Mouse (Mus musculus): ENCODE measurements at regions not wholly inside any gene's neighbourhood (a gene's known extent, or its start where the extent isn't known, plus 50 kb on each side); places are given as distances from the start of the nearest gene placed in this dataset.
"Not testable (repeated sequence)": the region's sequence is repeated elsewhere in the genome, so short reads cannot be mapped to it uniquely, and the experiment has no call there.

GRCm38 (mm10) chr16:84625110-84625722 is 110.3 kb downstream of the A730009L09Rik start:
- DNase-seq (ENCODE audit: extremely low spot score in 1 of 2, low spot score in 1 of 2), result no peak

GRCm38 (mm10) chr16:84627052-84627451 is 108.5 kb downstream of the Mrpl39 start:
- DNase-seq (ENCODE audit: extremely low spot score in 1 of 2, low spot score in 1 of 2), result no peak

GRCm38 (mm10) chr16:84629868-84630267 is 105.7 kb downstream of the Mrpl39 start:
- DNase-seq (ENCODE audit: extremely low spot score in 1 of 2, low spot score in 1 of 2), result no peak

- not testable (repeated sequence) for DNase-seq (ENCODE audit: extremely low spot score in 1 of 2, low spot score in 1 of 2)
These were observed 91.1 kb downstream of the Mrpl39 start for GRCm38 (mm10) chr16:84644446-84644845.

- no peak for DNase-seq (ENCODE audit: extremely low spot score in 1 of 2, low spot score in 1 of 2)
These were observed 89.3 kb downstream of the Mrpl39 start for GRCm38 (mm10) chr16:84646172-84646684.

- no peak for DNase-seq (ENCODE audit: extremely low spot score in 1 of 2, low spot score in 1 of 2)
These were observed 84.9 kb downstream of the Mrpl39 start for GRCm38 (mm10) chr16:84650646-84651045.

GRCm38 (mm10) chr16:84653873-84654272 is 81.7 kb downstream of the Mrpl39 start:
- DNase-seq (ENCODE audit: extremely low spot score in 1 of 2, low spot score in 1 of 2), result no peak

- no peak for DNase-seq (ENCODE audit: extremely low spot score in 1 of 2, low spot score in 1 of 2)
These were observed 73.7 kb downstream of the Mrpl39 start for GRCm38 (mm10) chr16:84661879-84662278.

GRCm38 (mm10) chr16:84663581-84663980 is 72.0 kb downstream of the Mrpl39 start:
- DNase-seq (ENCODE audit: extremely low spot score in 1 of 2, low spot score in 1 of 2), result no peak
